ENCODE assay signal across 7 mouse cellular contexts in the genomic region with DNA sequence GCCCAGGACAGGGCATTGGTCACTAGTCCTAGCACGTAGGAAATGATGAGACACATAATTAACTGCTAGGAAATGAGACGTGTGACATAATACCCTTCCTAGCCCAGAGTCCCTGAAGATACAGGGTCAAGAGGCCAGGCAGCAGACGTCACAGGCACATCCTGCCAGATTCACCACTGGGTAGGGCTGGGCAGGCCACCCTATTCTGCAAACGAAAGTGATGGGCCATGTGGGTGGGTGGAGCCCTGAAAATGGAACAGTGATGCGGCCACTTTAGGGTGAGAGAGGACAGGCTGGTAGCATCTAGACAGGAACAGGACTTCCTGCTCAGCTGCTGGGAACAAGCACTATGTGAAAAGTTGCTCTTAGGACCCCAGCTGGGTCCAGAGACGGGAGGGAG. TPM values are rescaled to one million over a fixed set of nuclear protein-coding genes. Genes with fewer than 3 reads are reported as not detected.
DNase-seq lines count a peak whose midpoint lies in the region.

No protein-coding gene starts in this region.

- DNase-seq in adrenal gland, adult (ENCODE audit: inconsistent age in 2 of 2, low spot score in 1 of 2): peak; percentile 90 to 95
- DNase-seq in adrenal gland, postnatal 36 days: peak; percentile 82 to 85
- DNase-seq in kidney, adult 8-10 months: peak; percentile 76 to 78
- DNase-seq in lung, postnatal 25 days (ENCODE audit: low spot score): peak; percentile 85
- DNase-seq in thymus, postnatal 10 days (ENCODE audit: low spot score in 2 of 2): no peak
- no peak for DNase-seq in layer of hippocampus, adult 18-20 months (ENCODE audit: low spot score in 2 of 2)
- no peak for DNase-seq in cerebellum, postnatal 36 days

RNA-seq across cellular contexts. Expression of gene Sema4c, which starts 13.5 kb away (rescaled TPM):
- 10 to 100 TPM; 18.6 to 19.5 TPM for total RNA-seq in adrenal gland, postnatal 36 days (2021)
- total RNA-seq in layer of hippocampus, adult 18-20 months (2021): 10 to 100 TPM in 1 of 2 experiments, 1 to 10 TPM in 1; 9.7 to 10.6 TPM

RNA-seq across cellular contexts. Expression of gene Ankrd39, which starts 24.4 kb away (rescaled TPM):
- total RNA-seq in adrenal gland, postnatal 36 days (2021): 10 to 100 TPM; 11.3 to 12.6 TPM
- 10 to 100 TPM; 11.1 TPM for total RNA-seq in layer of hippocampus, adult 18-20 months (2021)

RNA-seq across cellular contexts. Expression of gene Gm42417, which starts 32.4 kb away (rescaled TPM):
- total RNA-seq in adrenal gland, postnatal 36 days (2021): under 1 TPM in 1 of 2 experiments, not detected in 1; 0.49 TPM
- not detected for total RNA-seq in layer of hippocampus, adult 18-20 months (2021)

RNA-seq across cellular contexts. Expression of gene Ankrd23, which starts 34.9 kb away (rescaled TPM):
- 1 to 10 TPM; 6.4 to 8.1 TPM for total RNA-seq in adrenal gland, postnatal 36 days (2021)
- 1 to 10 TPM; 5.1 to 6.8 TPM for total RNA-seq in layer of hippocampus, adult 18-20 months (2021)

RNA-seq across cellular contexts. Expression of gene Cnnm3, which starts 60.0 kb away (rescaled TPM):
- total RNA-seq in adrenal gland, postnatal 36 days (2021): 10 to 100 TPM; 21.5 to 34.2 TPM
- total RNA-seq in layer of hippocampus, adult 18-20 months (2021): 10 to 100 TPM; 40.8 to 41.3 TPM

Comparison
In these comparisons a context has a peak if more than half of its experiments do, and no peak if none do; other contexts are left out.
1. DNase-seq: peak in adrenal gland, adult (2 of 2), adrenal gland, postnatal 36 days (2 of 2), kidney, adult 8-10 months (2 of 2) and lung, postnatal 25 days (single experiment); none in thymus, postnatal 10 days (0 of 2), layer of hippocampus, adult 18-20 months (0 of 2) and cerebellum, postnatal 36 days (0 of 2).